Mouse (Mus musculus) central nervous system, embryonic 14 days (tissue): ENCODE results near the gene Svs1. TPM values are rescaled to one million over a fixed set of nuclear protein-coding genes. Genes with fewer than 3 reads are reported as not detected.

ENCODE experiments used
- polyA plus RNA-seq: library from polyadenylated mRNA; depleted of rRNA; stranded (reverse); fragments of >200 nt; gene quantifications from 2 replicates; pipeline ENCODE4 v1.2.3, GENCODE M21; 2012; rRNA removed

Gene Svs1
- polyA plus RNA-seq = not detected in 2 replicates

GRCm38 (mm10) chr6:48986444-48986990 is at the start of gene Svs1:
TSS of gene Svs1 (plus strand) at chr6:48986861.

DNA sequence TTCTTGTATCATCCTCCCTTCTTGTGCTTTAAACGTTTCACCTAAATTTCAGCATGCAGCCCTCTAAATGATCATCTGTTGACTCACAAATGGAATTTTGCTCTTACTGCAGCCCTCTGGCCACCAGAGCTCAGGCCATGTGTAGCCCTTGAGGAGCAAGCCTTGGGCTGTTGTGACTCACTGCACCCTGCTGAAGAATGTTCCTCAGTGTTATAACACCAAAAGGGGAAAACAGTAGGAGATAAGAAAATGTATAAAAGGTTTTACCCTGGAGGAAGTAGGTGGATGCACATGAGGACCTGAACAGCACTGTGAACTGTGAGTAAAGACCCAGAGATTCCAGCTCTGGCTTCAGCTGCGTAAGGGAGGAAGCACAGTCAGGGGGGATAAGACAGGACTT is 12.0 kb upstream of the Svs1 start, which contains the start of gene Doxl2:
TSS of gene Doxl2 (plus strand) at position 301 of the 400 bp plus-strand sequence.

GRCm38 (mm10) chr6:49036275-49037267 is 49.9 kb downstream of the Svs1 start, which contains the start of gene Gpnmb:
TSS of gene Gpnmb (plus strand) at chr6:49036546.

Other genes starting within 250 kb of the Svs1 start
- 2.1 and 2.3 TPM in 2 replicates for gene Gimap1, start 247.8 kb upstream of the Svs1 start, polyA plus RNA-seq
- gene Gimap5, start 240.7 kb upstream of the Svs1 start, polyA plus RNA-seq = 1.3 and 1.9 TPM in 2 replicates
- gene Gimap3, start 216.0 kb upstream of the Svs1 start, polyA plus RNA-seq = not detected in 2 replicates
- 11.8 and 21.8 TPM in 2 replicates for gene Tmem176a, start 145.9 kb upstream of the Svs1 start, polyA plus RNA-seq
- 92.3 and 128 TPM in 2 replicates for gene Tmem176b, start 145.4 kb upstream of the Svs1 start, polyA plus RNA-seq
- gene Aoc1, start 114.0 kb upstream of the Svs1 start, polyA plus RNA-seq = 0.04 and 0.05 TPM in 2 replicates
- gene 1600015I10Rik, start 57.0 kb upstream of the Svs1 start, polyA plus RNA-seq = not detected in 2 replicates
- not detected in 2 replicates for gene Doxl2, start 11.9 kb upstream of the Svs1 start, polyA plus RNA-seq
- 2.1 and 2.5 TPM in 2 replicates for gene Gpnmb, start 49.7 kb downstream of the Svs1 start, polyA plus RNA-seq
- 27.8 and 28.7 TPM in 2 replicates for gene Malsu1, start 86.9 kb downstream of the Svs1 start, polyA plus RNA-seq
- 25.8 and 27.6 TPM in 2 replicates for gene Igf2bp3, start 228.1 kb downstream of the Svs1 start, polyA plus RNA-seq